Mouse (Mus musculus) heart, embryonic 11.5 days (tissue): Measurements from ENCODE around the gene Rcor1. TPM values are rescaled to one million over a fixed set of nuclear protein-coding genes. Genes with fewer than 3 reads are reported as not detected.
"Not testable (repeated sequence)": the region's sequence is repeated elsewhere in the genome, so short reads cannot be mapped to it uniquely, and the experiment has no call there.

ENCODE experiments used
- ATAC-seq: fragments of 200-750 bp; cut with Nextera tagmentation; replicated peaks from 2 replicates; pipeline ENCODE4 v1.8.0; 2017; ENCODE audit warnings: moderate library complexity; ENCODE audit not compliant: insufficient number of reproducible peaks, low FRiP score, low TSS enrichment
- H3K27ac ChIP-seq: fragments of 300-500 bp; sonication (generic); 2 replicates; pipeline ENCODE4 v1.5.1; 2014; ENCODE audit warnings: mild to moderate bottlenecking, low read depth, low read length
- H3K27me3 ChIP-seq: fragments of 300-500 bp; sonication (generic); 2 replicates; pipeline ENCODE4 v1.6.1; 2014; ENCODE audit warnings: mild to moderate bottlenecking, low read length, mixed read lengths; ENCODE audit not compliant: control insufficient read depth, insufficient read depth
- H3K36me3 ChIP-seq: fragments of 300-500 bp; sonication (generic); 2 replicates; pipeline ENCODE4 v1.6.1; 2014; ENCODE audit warnings: mild to moderate bottlenecking, low read length, moderate library complexity, mixed read lengths; ENCODE audit not compliant: control insufficient read depth, insufficient read depth
- H3K4me1 ChIP-seq: fragments of 300-500 bp; sonication (generic); 2 replicates; pipeline ENCODE4 v1.6.1; 2014; ENCODE audit warnings: low read length; ENCODE audit not compliant: control insufficient read depth, insufficient read depth
- H3K4me2 ChIP-seq: fragments of 300-500 bp; sonication (generic); 2 replicates; pipeline ENCODE4 v1.6.1; 2014; ENCODE audit warnings: mild to moderate bottlenecking, moderate library complexity
- H3K4me3 ChIP-seq: fragments of 300-500 bp; sonication (generic); 2 replicates; pipeline ENCODE4 v1.5.1; 2014; ENCODE audit warnings: low read depth, low read length
- H3K9ac ChIP-seq: fragments of 300-500 bp; sonication (generic); 2 replicates; pipeline ENCODE4 v1.6.1; 2014; ENCODE audit warnings: mild to moderate bottlenecking, low read depth, low read length, moderate library complexity
- H3K9me3 ChIP-seq: fragments of 300-500 bp; sonication (generic); replicated peaks from 2 replicates; pipeline ENCODE4 v1.6.1; 2016; ENCODE audit warnings: low read length; ENCODE audit not compliant: control insufficient read depth
- WGBS: fragments of 180-500 bp; shearing (Covaris S2); extraction: QIAGEN DNeasy Blood & Tissue Kit; methylation state at CpG from one replicate; pipeline ENCODE4 v1.1.7; 2014; ENCODE audit not compliant: insufficient replicate concordance; 5-methylcytosine and 5-hydroxymethylcytosine counted together
- polyA plus RNA-seq: library from polyadenylated mRNA; unstranded; fragments of >200 nt; fragmentation: Nextera tagmentation; extraction: Ambion mirVana; gene quantifications from 2 replicates; pipeline ENCODE4 v1.2.1, GENCODE M21; 2014

Rcor1 gene
- polyA plus RNA-seq, 1 experiment from 2014 or later, result 11.9 TPM

DNA sequence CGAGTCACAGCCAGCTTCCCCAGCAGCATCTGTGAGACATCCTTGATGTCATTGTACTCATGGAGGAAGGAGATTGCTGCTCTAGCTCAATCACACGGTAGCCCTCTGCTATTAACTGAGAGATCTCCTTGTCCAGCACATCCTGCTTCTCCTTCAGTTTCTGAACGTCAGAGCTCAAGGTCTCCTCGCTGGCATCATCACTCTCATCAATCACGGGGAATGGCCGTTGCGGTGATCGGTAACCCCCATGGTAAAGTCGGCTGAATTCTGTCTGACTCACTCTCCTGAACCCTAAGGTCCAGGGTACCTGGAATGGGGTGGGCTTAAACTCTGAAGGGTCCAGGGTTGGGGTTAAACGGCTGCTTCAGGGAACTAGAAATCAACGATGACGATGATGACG, 28.7 kb downstream of the Rcor1 start:
- 87% methylated on average over 13 of the region's 13 CpGs for WGBS
- Histone ChIP-seq H3K27me3 (no peaks in the 10 kb centered on the region), H3K4me3 (no peak overlapping the region), H3K36me3 (no peaks in the 10 kb centered on the region), H3K9me3 (no peaks in the 10 kb centered on the region), H3K27ac (no peak overlapping the region), H3K9ac (no peak overlapping the region), H3K4me2 (no peak overlapping the region), H3K4me1 (peaks cover 13% of the 10 kb centered on the region)
- ATAC-seq, result no peak

DNA sequence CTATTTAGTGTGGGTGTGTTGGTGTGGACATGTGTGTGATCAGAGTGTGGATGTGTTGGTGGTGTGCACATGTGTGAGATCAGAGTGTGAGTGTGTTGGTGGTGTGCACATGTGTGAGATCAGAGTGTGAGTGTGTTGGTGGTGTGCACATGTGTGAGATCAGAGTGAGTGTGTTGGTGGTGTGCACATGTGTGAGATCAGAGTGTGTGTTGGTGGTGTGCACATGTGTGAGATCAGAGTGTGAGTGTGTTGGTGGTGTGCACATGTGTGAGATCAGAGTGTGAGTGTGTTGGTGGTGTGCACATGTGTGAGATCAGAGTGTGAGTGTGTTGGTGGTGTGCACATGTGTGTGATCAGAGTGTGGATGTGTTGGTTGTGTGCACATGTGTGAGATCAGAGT, 30.1 kb downstream of the Rcor1 start:
- H3K4me2 ChIP-seq, ATAC-seq, H3K9me3 ChIP-seq, H3K36me3 ChIP-seq, H3K9ac ChIP-seq, H3K27ac ChIP-seq, H3K27me3 ChIP-seq, H3K4me3 ChIP-seq: not testable (repeated sequence)
- H3K4me1 ChIP-seq, result peaks cover 13% of the 10 kb centered on the region

DNA sequence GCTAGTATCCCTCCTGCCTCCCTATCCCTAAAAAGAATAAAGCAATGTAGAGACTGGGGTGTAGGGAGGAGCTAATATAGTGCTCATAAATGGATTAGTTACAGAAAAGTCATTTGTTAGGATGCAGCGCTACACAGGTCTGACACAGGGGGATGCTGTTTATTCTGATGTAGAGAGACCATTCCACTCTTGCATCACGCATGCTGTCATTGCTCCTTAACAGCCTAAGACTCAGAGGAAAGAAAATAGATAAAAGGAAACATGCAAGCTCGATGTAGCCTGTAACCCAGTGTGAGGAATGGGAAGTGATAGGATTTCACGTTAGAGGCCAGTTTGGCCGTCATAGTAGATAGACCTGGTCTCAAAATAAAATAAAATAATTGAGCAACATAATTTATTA, 31.9 kb downstream of the Rcor1 start:
- Histone ChIP-seq H3K4me1 (peaks cover 13% of the 10 kb centered on the region), H3K9ac (no peak overlapping the region), H3K36me3 (no peaks in the 10 kb centered on the region), H3K27ac (peak overlapping the region; percentile 64; the same call in 1 of the 2 replicates), H3K4me3 (no peak overlapping the region), H3K27me3 (no peaks in the 10 kb centered on the region), H3K4me2 (no peak overlapping the region), H3K9me3 (no peaks in the 10 kb centered on the region)
- no peak for ATAC-seq
- WGBS, result 69% methylated on average over 5 of the region's 5 CpGs

DNA sequence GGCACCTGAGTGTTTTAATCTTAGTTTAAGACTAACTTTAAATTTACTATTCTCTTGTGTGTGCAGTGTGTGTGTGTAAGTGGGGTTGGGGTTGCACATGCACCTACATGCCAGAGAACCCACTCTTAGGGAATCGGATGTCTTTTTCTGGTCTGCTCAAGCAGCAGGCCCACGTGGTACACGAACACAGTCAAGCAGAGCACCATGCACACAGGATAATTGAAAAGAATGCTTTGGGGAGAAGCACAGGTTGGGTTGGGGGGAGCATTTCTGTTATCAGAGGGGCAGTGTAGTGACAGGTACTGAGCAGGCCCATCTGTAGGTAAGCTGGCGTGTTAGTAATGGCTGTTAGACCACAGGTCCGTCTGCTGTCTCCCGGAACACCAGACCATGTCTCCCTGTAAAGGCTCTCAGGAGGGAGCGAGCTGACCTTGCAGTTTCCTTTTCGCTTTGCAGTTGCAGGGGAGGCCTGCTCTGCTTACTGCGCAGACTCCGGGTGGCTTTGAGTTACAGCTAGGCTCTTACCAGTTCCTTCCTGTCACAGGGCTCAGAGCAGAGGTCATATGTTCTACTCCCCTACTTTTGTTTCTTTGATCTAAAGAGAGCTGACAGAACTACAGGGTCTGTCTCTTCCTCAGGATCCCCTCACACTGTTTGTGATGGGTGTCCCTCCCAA, 32.5 kb downstream of the Rcor1 start:
- WGBS, result 68% methylated on average over 10 of the region's 10 CpGs
- no peak overlapping the region for H3K9ac ChIP-seq
- H3K27me3 ChIP-seq, result no peaks in the 10 kb centered on the region
- H3K4me1 ChIP-seq, result peaks cover 18% of the 10 kb centered on the region
- H3K4me2 ChIP-seq, result no peak overlapping the region
- no peak overlapping the region for H3K4me3 ChIP-seq
- no peak for ATAC-seq
- no peaks in the 10 kb centered on the region for H3K36me3 ChIP-seq
- H3K9me3 ChIP-seq, result no peaks in the 10 kb centered on the region
- H3K27ac ChIP-seq, result peak overlapping the region; percentile 64

DNA sequence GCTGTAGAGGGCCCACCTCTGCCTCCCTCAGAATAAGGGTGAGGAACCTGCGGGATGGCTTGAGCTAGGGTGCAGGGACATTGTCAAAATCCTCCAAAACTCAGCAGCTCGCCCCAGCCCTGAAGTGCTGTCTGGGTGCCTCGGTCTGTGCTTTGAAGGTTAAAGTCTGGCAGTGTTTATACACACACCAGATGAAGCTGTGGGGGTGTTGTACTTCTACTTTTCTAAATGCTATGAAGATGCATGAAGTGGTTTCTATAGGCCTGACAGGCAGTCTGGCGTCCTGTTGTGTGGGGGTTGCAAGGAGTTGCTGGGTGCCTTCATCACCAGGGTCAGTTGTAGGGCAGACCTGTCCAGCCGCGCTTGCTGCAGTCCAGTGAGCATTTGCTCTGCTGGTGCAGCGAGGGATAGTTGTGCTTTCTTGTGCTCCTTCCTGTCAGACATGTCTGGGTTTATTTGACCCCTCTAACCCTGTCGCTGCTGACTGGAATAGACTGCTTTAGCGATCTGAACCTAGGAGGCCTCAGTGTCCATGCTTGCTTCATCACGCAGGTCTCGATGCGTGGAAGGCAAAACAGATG, 37.3 kb downstream of the Rcor1 start:
- H3K4me3 ChIP-seq, result no peak overlapping the region
- H3K27ac ChIP-seq, result peak overlapping the region; percentile 67
- 54% methylated on average over 12 of the region's 12 CpGs for WGBS
- H3K9me3 ChIP-seq, result no peaks in the 10 kb centered on the region
- no peaks in the 10 kb centered on the region for H3K36me3 ChIP-seq
- no peak; the same call in 1 of the 2 replicates for ATAC-seq
- H3K4me1 ChIP-seq, result peaks cover 18% of the 10 kb centered on the region
- no peaks in the 10 kb centered on the region for H3K27me3 ChIP-seq
- peak overlapping the region; percentile 18; the same call in 1 of the 2 replicates for H3K9ac ChIP-seq
- no peak overlapping the region for H3K4me2 ChIP-seq

DNA sequence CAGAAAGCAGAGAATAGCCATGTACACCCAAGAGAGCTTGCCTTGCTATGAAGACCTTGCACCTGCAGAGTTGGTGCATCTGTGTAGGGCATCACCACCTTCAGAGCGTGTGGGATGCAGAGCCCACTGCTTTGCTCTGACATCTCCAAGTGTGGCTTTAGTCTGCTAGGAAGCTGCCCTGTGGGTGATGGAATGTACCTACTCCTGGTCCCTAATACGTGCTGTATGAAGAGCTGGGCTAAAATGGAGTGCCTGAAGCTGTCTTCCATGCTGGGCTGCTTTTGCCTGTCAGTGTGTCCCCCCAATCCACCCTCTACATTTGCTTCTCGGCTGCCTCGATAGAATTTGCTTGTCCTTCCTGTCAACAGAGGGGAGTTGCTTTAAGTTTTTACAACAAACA, 46.4 kb downstream of the Rcor1 start:
- H3K4me2 ChIP-seq, result no peak overlapping the region
- no peaks in the 10 kb centered on the region for H3K9me3 ChIP-seq
- 88% methylated on average over 4 of the region's 4 CpGs for WGBS
- H3K27me3 ChIP-seq, result no peaks in the 10 kb centered on the region
- no peak overlapping the region for H3K27ac ChIP-seq
- H3K9ac ChIP-seq, result no peak overlapping the region
- 0 out of 2 replicates have a peak, but pooled peaks cover 6% of the 10 kb centered on the region for H3K4me1 ChIP-seq
- no peak overlapping the region for H3K4me3 ChIP-seq
- ATAC-seq, result no peak
- H3K36me3 ChIP-seq, result peaks cover 9% of the 10 kb centered on the region; the same call in 1 of the 2 replicates

DNA sequence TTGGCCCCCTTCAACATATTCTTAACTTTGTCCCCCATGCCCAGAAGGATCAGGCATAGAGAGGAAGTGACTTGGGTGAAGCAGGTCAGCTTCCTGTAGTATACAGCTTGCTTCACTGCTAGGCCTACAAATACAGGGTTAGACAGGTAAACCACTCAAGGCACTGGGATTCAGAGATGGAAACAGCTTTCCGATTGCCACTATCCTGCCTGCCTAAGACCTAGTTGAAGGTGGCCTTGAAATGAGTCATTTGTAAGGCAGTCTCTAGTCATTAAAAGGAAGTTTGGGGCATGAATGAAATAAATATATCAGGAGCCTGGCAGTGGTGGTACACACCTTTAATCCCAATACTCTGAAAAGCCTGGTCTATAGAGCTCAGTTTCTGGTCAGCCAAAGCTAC, 47.9 kb downstream of the Rcor1 start:
- Histone ChIP-seq H3K9ac (no peak overlapping the region), H3K4me3 (no peak overlapping the region), H3K9me3 (no peaks in the 10 kb centered on the region), H3K4me1 (0 out of 2 replicates have a peak, but pooled peaks cover 8% of the 10 kb centered on the region), H3K27ac (no peak overlapping the region), H3K36me3 (peaks cover 9% of the 10 kb centered on the region; the same call in 1 of the 2 replicates), H3K4me2 (no peak overlapping the region), H3K27me3 (no peaks in the 10 kb centered on the region)
- WGBS, result 94% methylated on average over 1 of the region's 1 CpGs
- ATAC-seq, result no peak

DNA sequence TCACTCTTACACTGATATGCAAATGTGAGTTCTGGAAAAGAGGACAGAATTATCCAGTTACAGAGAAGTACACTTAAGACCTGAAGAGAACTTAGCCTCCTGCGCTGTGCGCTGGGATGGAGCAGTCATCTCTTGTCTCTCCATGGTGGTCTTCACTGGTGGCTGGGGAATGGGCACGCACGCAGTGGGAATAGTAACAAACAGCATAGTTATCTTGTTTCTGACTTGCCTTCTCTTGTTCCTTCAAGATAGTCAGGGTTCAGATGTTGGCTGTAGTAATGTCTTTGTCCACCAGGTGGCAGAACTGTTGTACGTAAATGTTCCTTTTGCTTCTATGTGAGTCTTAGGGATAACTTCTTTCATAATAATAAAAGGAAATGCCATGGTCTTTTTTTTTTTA, 49.0 kb downstream of the Rcor1 start:
- 21% methylated on average over 5 of the region's 5 CpGs for WGBS
- no peak overlapping the region for H3K9ac ChIP-seq
- H3K4me1 ChIP-seq, result 0 out of 2 replicates have a peak, but pooled peaks cover 9% of the 10 kb centered on the region

DNA sequence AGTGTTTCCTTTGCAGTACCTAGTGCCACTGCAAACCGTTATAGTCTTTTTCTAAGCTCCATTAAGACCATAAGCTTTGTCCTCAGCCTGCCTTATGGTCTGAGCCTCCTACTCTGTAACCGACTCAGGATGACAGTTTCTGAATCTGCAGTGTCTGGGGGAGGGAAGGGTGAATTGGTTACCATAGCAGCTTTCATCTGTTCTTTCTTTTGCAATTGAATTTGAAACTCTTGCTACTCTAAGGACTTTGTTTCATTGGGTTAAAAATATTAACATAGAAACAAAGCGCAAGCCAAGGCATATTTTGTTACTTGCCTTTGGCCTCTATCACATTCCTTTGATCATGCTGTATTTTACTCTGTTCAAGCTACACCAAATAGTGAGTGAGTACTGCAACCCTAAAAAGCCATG, 49.6 kb downstream of the Rcor1 start:
- 66% methylated on average over 3 of the region's 3 CpGs for WGBS
- H3K9ac ChIP-seq, result no peak overlapping the region
- no peak overlapping the region for H3K27ac ChIP-seq
- H3K4me1 ChIP-seq, result 0 out of 2 replicates have a peak, but pooled peaks cover 9% of the 10 kb centered on the region
- no peak for ATAC-seq
- no peaks in the 10 kb centered on the region for H3K9me3 ChIP-seq
- H3K4me3 ChIP-seq, result no peak overlapping the region
- H3K4me2 ChIP-seq, result no peak overlapping the region
- no peaks in the 10 kb centered on the region for H3K27me3 ChIP-seq
- peaks cover 4% of the 10 kb centered on the region; the same call in 1 of the 2 replicates for H3K36me3 ChIP-seq

More for the DNA sequence above, 49.0 kb downstream of the Rcor1 start:
- Histone ChIP-seq H3K27me3 (no peaks in the 10 kb centered on the region), H3K9me3 (no peaks in the 10 kb centered on the region), H3K27ac (no peak overlapping the region), H3K4me3 (no peak overlapping the region), H3K4me2 (no peak overlapping the region), H3K36me3 (peaks cover 9% of the 10 kb centered on the region; the same call in 1 of the 2 replicates)
- no peak for ATAC-seq
